Mouse (Mus musculus) neural tube, embryonic 13.5 days (tissue): ENCODE measurements around the gene Dlgap5. TPM values are rescaled to one million over a fixed set of nuclear protein-coding genes. Genes with fewer than 3 reads are reported as not detected.

ENCODE experiments used
- ATAC-seq: fragments of 200-750 bp; cut with Nextera tagmentation; 2 replicates; pipeline ENCODE4 v1.8.0; 2017; ENCODE audit warnings: low read depth, mild to moderate bottlenecking, moderate TSS enrichment, moderate library complexity
- H3K27ac ChIP-seq: fragments of 300-500 bp; sonication (generic); replicated peaks from 2 replicates; pipeline ENCODE4 v1.5.1; 2015; ENCODE audit warnings: moderate library complexity, mild to moderate bottlenecking, inconsistent platforms
- H3K27me3 ChIP-seq: fragments of 300-500 bp; sonication (generic); 2 replicates; pipeline ENCODE4 v1.6.1; 2015; ENCODE audit warnings: mild to moderate bottlenecking, inconsistent platforms
- H3K36me3 ChIP-seq: fragments of 300-500 bp; sonication (generic); 2 replicates; pipeline ENCODE4 v1.6.1; 2015; ENCODE audit warnings: mild to moderate bottlenecking, inconsistent platforms
- H3K4me1 ChIP-seq: fragments of 300-500 bp; sonication (generic); replicated peaks from 2 replicates; pipeline ENCODE4 v1.6.1; 2015; ENCODE audit warnings: inconsistent platforms
- H3K4me2 ChIP-seq: fragments of 300-500 bp; sonication (generic); 2 replicates; pipeline ENCODE4 v1.6.1; 2015; ENCODE audit warnings: inconsistent platforms, mild to moderate bottlenecking, moderate library complexity
- H3K4me3 ChIP-seq: fragments of 300-500 bp; sonication (generic); 2 replicates; pipeline ENCODE4 v1.5.1; 2015; ENCODE audit warnings: mild to moderate bottlenecking, inconsistent platforms
- H3K9ac ChIP-seq: fragments of 300-500 bp; sonication (generic); 2 replicates; pipeline ENCODE4 v1.6.1; 2015; ENCODE audit warnings: moderate library complexity, mild to moderate bottlenecking, inconsistent platforms
- H3K9me3 ChIP-seq: fragments of 300-500 bp; sonication (generic); 2 replicates; pipeline ENCODE4 v1.6.1; 2016; ENCODE audit warnings: inconsistent platforms
- WGBS: fragments of 180-500 bp; shearing (Covaris S2); methylation state at CpG from one replicate; pipeline ENCODE4 v1.1.7; 2015; 5-methylcytosine and 5-hydroxymethylcytosine counted together
- polyA plus RNA-seq: library from polyadenylated mRNA; unstranded; fragments of >200 nt; fragmentation: Nextera tagmentation; extraction: Ambion mirVana; gene quantifications from 2 replicates; pipeline ENCODE4 v1.2.1, GENCODE M21; 2015

The Dlgap5 gene
- polyA plus RNA-seq, 1 experiment from 2014 or later: 9.1 TPM

DNA sequence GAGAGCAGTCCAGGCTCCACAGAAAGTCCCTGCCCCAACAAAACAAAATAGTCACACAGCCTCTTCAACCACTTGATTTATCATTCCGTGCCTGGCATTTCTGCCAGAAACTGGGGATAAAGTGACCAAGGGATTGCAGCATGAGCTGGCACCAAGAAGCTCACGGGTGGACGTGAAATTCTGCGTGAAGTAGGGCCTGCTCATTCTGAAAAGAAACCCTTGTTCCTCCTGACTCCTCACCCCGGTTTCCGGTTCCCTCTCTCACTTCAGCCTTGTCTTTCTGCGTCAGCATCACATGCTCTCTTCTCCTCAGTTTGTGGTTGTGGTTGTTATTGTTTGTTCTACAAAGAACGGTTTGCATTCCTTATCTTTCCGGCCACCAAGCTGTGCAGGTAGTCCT, 56.3 kb downstream of the Dlgap5 start:
- WGBS: 82% methylated on average over 9 of the region's 9 CpGs
- H3K4me3 ChIP-seq: no peak overlapping the region
- H3K4me1 ChIP-seq: peaks cover 12% of the 10 kb centered on the region
- no peak for ATAC-seq
- H3K9me3 ChIP-seq: no peaks in the 10 kb centered on the region
- no peaks in the 10 kb centered on the region for H3K36me3 ChIP-seq
- 0 out of 2 replicates have a peak, but pooled peaks cover 4% of the 10 kb centered on the region for H3K27me3 ChIP-seq
- H3K9ac ChIP-seq: no peak overlapping the region
- H3K27ac ChIP-seq: no peak overlapping the region
- no peak overlapping the region for H3K4me2 ChIP-seq

DNA sequence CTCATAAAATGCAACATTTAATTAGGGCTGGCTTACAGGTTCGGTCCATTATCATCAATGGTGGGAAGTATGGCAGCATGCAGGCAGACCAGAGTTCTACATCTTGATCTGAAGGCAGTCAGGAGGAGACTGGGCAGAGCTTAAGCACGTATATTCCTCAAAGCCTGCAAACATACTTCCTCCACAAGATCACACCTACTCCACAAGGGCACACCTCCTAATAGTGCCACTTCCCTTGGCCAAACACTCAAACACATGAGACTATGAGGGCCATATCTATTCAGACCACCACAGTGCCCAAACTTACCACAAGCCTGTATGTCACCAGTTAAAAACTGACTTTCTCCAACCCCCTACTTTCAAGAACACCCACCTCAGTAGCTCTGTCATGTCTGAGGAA, 56.8 kb downstream of the Dlgap5 start:
- peaks cover 9% of the 10 kb centered on the region for H3K4me1 ChIP-seq
- H3K9me3 ChIP-seq: no peaks in the 10 kb centered on the region
- no peak overlapping the region for H3K9ac ChIP-seq
- 86% methylated on average over 2 of the region's 2 CpGs for WGBS
- no peak overlapping the region for H3K4me2 ChIP-seq
- H3K27me3 ChIP-seq: 0 out of 2 replicates have a peak, but pooled peaks cover 4% of the 10 kb centered on the region
- H3K27ac ChIP-seq: no peak overlapping the region
- no peak overlapping the region for H3K4me3 ChIP-seq
- no peaks in the 10 kb centered on the region for H3K36me3 ChIP-seq
- no peak for ATAC-seq

DNA sequence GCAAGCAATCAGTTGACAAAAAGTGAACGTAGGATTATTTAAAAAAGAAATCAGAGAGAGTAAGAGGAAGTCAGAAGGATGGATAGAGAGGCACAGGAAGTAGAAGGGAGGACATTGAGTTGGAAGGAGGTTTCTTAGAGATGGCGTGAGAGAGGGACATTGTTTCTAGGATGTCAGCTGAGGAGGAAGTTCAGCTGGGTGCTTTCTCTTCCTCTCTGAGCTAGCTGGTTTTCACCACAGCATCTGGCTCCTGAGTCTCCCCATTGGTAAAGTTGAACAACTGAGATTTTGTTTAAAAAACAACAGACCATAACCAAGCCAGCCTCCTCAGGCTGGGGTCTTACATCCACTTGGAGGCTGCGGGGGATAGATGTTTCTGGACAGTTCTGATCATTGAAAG, 58.6 kb downstream of the Dlgap5 start:
- Histone ChIP-seq H3K27ac (no peak overlapping the region), H3K27me3 (no peaks in the 10 kb centered on the region), H3K4me1 (peaks cover 1% of the 10 kb centered on the region; the same call in 1 of the 2 replicates), H3K9me3 (no peaks in the 10 kb centered on the region), H3K4me3 (no peak overlapping the region), H3K9ac (no peak overlapping the region), H3K36me3 (no peaks in the 10 kb centered on the region), H3K4me2 (no peak overlapping the region)
- WGBS: 84% methylated on average over 3 of the region's 3 CpGs
- ATAC-seq: no peak

DNA sequence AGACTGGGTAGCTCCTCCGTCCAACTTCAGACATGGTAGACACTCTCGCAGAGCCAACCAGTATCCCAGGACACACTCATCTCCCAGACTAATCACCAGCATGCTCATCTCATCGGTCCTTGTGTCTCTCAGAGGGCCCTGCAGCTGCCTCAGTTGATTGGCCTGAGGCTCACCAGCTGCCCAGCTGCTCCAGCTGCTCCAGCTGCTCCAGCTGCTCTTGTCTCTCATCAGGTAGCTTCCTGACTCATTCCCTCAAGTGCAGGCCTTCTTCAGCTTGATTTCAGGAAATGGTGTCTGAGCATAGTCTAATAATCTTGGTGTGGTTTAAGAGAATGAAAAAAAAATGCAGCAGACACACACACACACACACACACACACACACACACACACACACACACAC, 61.6 kb downstream of the Dlgap5 start:
- Histone ChIP-seq H3K4me1 (no peaks in the 10 kb centered on the region), H3K4me2 (no peak overlapping the region), H3K27ac (no peak overlapping the region), H3K27me3 (no peaks in the 10 kb centered on the region), H3K9ac (no peak overlapping the region), H3K9me3 (no peaks in the 10 kb centered on the region), H3K36me3 (no peaks in the 10 kb centered on the region), H3K4me3 (no peak overlapping the region)
- 79% methylated on average over 3 of the region's 3 CpGs for WGBS
- no peak for ATAC-seq

DNA sequence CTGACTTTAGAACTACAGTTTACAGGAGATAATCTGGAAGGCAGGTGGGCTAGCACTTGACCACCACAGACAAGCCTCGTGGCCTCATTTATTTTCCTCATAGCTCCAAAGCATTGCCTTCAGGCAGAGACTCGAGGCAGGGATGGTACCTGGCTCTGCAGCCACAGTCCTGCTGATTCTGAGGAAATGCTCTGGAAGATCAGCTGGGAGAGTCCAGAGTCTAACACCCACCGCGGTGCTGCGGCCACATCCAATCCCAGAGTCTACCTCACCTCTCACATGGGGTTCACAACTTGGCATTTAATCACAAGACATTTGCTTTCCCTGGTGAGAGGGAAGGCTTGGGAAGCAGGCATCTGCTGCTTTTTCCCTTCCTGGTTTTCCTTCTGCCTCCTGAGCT, 63.3 kb downstream of the Dlgap5 start:
- Histone ChIP-seq H3K9ac (no peak overlapping the region), H3K27me3 (no peaks in the 10 kb centered on the region), H3K36me3 (no peaks in the 10 kb centered on the region), H3K4me2 (no peak overlapping the region), H3K9me3 (no peaks in the 10 kb centered on the region), H3K27ac (no peak overlapping the region), H3K4me3 (no peak overlapping the region), H3K4me1 (no peaks in the 10 kb centered on the region)
- ATAC-seq: no peak
- 74% methylated on average over 5 of the region's 5 CpGs for WGBS

DNA sequence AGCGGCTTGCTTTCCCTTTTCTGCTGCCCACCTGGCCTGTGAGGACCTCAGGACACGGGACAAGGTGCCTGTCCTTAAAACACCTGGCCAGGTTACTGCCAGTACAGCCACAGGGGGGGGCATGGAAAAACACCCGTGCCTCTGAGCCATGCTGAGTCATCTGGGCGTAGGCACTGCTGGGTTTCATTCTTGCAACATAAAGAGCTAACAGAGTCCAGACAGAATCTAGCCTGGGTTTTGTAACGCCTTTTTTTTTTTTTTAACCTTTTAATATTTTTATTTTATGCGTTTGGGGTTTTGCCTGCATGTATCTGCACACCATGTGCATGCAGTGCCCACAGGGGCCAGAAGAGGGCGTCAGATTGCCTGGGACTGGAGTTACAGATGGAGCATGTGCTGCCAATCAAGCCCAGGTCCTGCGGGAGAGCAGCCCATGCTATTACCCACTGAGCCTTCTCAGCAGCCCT, 64.1 kb downstream of the Dlgap5 start:
- ATAC-seq: no peak
- H3K36me3 ChIP-seq: no peaks in the 10 kb centered on the region
- H3K27me3 ChIP-seq: no peaks in the 10 kb centered on the region
- H3K4me1 ChIP-seq: no peaks in the 10 kb centered on the region
- no peak overlapping the region for H3K4me2 ChIP-seq
- 71% methylated on average over 8 of the region's 8 CpGs for WGBS
- no peak overlapping the region for H3K27ac ChIP-seq
- H3K4me3 ChIP-seq: no peak overlapping the region
- no peak overlapping the region for H3K9ac ChIP-seq
- no peaks in the 10 kb centered on the region for H3K9me3 ChIP-seq

DNA sequence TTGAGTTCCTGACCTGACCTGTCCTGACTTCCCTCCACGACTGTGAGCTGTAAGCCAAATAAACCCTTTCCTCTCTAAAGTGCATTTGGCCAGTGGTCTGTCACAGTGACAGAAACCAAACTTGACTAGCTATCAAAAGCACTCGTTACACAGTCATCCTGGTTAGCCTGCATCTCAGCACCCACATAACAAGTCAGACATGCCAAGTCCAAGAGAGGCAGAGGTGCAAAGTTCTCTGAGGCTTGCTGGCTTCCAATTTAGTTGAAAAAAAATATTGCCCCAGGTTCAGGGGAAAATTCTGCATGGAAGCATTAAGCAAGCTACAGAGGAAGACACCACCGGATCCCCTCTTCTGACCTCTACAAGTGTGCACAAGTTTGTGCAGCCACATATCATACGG, 65.0 kb downstream of the Dlgap5 start:
- no peak for ATAC-seq
- Histone ChIP-seq H3K36me3 (no peaks in the 10 kb centered on the region), H3K27me3 (no peaks in the 10 kb centered on the region), H3K4me2 (no peak overlapping the region), H3K9ac (no peak overlapping the region), H3K4me3 (no peak overlapping the region), H3K4me1 (no peaks in the 10 kb centered on the region), H3K27ac (no peak overlapping the region), H3K9me3 (no peaks in the 10 kb centered on the region)
- 90% methylated on average over 4 of the region's 4 CpGs for WGBS

DNA sequence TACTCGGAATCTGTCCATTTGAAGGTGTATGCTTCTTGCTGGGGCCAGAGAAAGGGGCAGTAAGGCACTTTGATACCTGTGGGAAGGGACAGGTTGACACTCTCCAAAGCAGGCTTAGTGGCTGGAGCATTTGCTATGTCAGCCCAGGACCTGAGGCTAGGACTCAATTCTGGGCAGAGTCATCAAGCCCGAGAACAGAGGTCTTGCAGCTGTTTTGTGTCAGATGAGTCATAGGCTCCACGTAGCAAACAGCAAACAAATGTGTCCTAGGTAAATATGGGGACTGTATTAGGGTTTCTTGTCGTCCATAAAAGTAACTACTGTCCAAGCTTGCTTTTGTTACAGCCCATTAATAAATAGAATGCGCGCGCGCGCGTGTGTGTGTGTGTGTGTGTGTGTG, 65.9 kb downstream of the Dlgap5 start:
- H3K4me3 ChIP-seq: no peak overlapping the region
- no peaks in the 10 kb centered on the region for H3K4me1 ChIP-seq
- H3K9ac ChIP-seq: no peak overlapping the region
- WGBS: 91% methylated on average over 10 of the region's 10 CpGs
- H3K9me3 ChIP-seq: no peaks in the 10 kb centered on the region
- no peak for ATAC-seq
- no peaks in the 10 kb centered on the region for H3K36me3 ChIP-seq
- no peaks in the 10 kb centered on the region for H3K27me3 ChIP-seq
- no peak overlapping the region for H3K27ac ChIP-seq
- no peak overlapping the region for H3K4me2 ChIP-seq

DNA sequence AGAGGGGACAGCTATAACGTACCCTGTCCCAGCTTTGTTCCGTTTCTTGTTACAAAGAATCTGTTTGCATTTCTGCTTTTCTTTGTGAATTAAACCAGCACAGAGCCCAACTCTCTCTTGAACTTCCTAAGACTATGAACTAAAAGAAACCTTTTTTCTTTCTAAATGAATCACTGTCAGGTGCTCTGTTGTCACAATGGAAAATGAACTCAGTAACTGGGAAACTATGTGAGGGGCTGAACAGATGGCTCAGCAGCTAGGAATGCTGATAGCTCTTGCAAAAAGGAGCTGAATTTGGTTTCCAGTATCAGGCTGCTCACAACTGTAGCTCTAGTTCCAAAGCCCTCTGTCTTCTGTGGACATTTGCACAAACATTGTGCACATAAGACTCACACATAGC, 67.2 kb downstream of the Dlgap5 start:
- 76% methylated on average over 2 of the region's 2 CpGs for WGBS
- no peak for ATAC-seq

DNA sequence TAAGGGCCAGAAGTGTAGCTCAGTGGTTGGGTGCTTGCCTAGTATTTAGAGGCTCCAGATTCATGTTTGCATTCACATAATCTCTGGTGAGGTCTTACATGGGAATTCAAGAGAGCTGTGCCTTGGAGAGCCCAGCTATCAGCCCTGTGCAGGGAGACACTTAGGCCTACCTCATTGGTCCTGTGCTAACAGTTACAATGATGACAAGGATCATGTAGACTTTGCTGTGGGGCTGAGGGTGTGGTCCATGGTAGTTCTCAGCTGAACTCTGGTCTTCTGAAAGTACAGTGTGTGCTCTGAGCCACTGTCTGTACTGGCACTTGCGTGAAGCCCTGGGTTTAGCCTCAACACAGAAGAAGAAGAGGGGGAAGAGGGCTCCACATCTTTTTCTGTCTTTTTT, 71.5 kb downstream of the Dlgap5 start:
- no peaks in the 10 kb centered on the region for H3K4me1 ChIP-seq
- no peak for ATAC-seq
- no peaks in the 10 kb centered on the region for H3K27me3 ChIP-seq

More for the DNA sequence above, 67.2 kb downstream of the Dlgap5 start:
- no peaks in the 10 kb centered on the region for H3K36me3 ChIP-seq
- no peak overlapping the region for H3K27ac ChIP-seq
- no peak overlapping the region for H3K4me3 ChIP-seq
- no peak overlapping the region for H3K9ac ChIP-seq
- H3K4me1 ChIP-seq: no peaks in the 10 kb centered on the region
- no peaks in the 10 kb centered on the region for H3K27me3 ChIP-seq
- H3K4me2 ChIP-seq: no peak overlapping the region
- H3K9me3 ChIP-seq: no peaks in the 10 kb centered on the region

DNA sequence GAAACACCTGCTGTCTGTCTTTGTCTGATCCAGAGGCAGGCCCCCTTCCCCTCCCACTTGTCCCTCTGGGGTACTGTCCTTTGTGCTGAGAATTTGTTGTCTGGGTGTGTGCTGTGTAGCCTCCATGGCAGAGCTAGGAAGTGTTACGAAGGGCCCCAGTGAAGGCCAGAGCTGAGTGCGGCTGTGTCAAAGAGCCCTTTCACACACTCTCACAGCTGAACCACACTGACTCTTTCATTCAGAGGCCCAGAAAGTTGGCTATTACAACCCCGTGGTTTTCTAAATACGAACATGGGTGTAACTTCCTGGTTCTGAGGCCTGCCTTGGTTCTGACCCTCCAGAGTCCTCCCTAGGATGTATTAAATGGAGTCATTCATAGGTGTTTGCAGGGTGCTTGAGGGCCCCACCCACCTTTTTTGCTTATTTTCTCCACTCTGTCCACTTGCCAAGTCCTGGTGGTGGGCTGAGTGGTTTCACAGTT, 76.4 kb downstream of the Dlgap5 start:
- no peaks in the 10 kb centered on the region for H3K27me3 ChIP-seq
- no peak overlapping the region for H3K9ac ChIP-seq
- H3K36me3 ChIP-seq: no peaks in the 10 kb centered on the region
- no peak overlapping the region for H3K4me2 ChIP-seq
- 48% methylated on average over 4 of the region's 4 CpGs for WGBS
- peak; percentile 72 for ATAC-seq
- H3K27ac ChIP-seq: no peak overlapping the region
- no peak overlapping the region for H3K4me3 ChIP-seq
- no peaks in the 10 kb centered on the region for H3K9me3 ChIP-seq
- H3K4me1 ChIP-seq: no peaks in the 10 kb centered on the region

More for the DNA sequence above, 71.5 kb downstream of the Dlgap5 start:
- H3K4me3 ChIP-seq: no peak overlapping the region
- 86% methylated on average over 1 of the region's 1 CpGs for WGBS
- H3K9me3 ChIP-seq: no peaks in the 10 kb centered on the region
- H3K9ac ChIP-seq: no peak overlapping the region
- no peaks in the 10 kb centered on the region for H3K36me3 ChIP-seq
- H3K4me2 ChIP-seq: no peak overlapping the region
- H3K27ac ChIP-seq: no peak overlapping the region

DNA sequence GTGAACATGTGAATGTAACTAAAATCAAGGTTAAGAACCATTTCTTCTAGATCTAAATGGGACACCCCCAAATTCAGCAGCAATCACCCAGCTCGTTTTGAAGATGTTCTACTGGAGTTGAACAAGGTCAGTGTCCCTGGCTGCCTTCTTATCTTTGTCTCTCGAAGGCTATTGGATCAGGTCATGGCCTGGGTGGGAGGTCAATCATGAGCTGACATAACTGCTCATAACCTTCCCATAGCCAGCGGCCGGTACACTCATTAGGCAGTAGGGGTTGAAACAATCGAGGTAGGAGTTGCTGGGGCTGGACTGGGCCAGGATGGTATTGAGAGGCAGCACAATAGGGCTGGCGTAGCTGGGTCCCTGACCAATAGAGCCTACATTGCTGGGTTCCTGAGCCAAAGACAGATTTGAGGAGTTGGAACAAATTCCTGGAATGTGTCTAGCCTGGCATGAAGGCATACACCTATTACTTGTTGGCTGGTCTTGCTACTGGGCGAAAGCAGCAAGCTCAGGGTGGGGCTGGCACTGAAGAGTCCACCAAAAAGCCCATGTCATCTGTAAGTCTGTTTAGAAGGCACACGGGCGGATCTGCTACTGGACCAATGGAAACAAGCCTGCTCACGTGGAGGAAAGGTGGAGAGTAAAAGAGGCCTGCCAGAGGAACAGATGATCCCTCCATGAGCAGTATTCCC, 77.8 kb downstream of the Dlgap5 start:
- no peak for ATAC-seq
- no peak overlapping the region for H3K27ac ChIP-seq
- H3K4me1 ChIP-seq: no peaks in the 10 kb centered on the region
- no peaks in the 10 kb centered on the region for H3K36me3 ChIP-seq
- 89% methylated on average over 10 of the region's 10 CpGs for WGBS
- H3K4me3 ChIP-seq: no peak overlapping the region
- H3K9me3 ChIP-seq: no peaks in the 10 kb centered on the region
- H3K4me2 ChIP-seq: no peak overlapping the region
- H3K27me3 ChIP-seq: no peaks in the 10 kb centered on the region
- H3K9ac ChIP-seq: no peak overlapping the region
